Mouse (Mus musculus) limb, embryonic 13.5 days (tissue): Measurements from ENCODE around the gene Pcnp. TPM values are rescaled to one million over a fixed set of nuclear protein-coding genes. Genes with fewer than 3 reads are reported as not detected.
"Not testable (repeated sequence)": the region's sequence is repeated elsewhere in the genome, so short reads cannot be mapped to it uniquely, and the experiment has no call there.

Experiments
- ATAC-seq: fragments of 200-750 bp; cut with Nextera tagmentation; 2 replicates; pipeline ENCODE4 v1.8.0; 2017; ENCODE audit warnings: low read depth, moderate number of reproducible peaks, moderate TSS enrichment; ENCODE audit not compliant: low FRiP score
- H3K27ac ChIP-seq: fragments of 300-500 bp; sonication (generic); 2 replicates; pipeline ENCODE4 v1.5.1; 2015; ENCODE audit warnings: inconsistent platforms, mild to moderate bottlenecking, moderate library complexity
- H3K27me3 ChIP-seq: fragments of 300-500 bp; sonication (generic); 2 replicates; pipeline ENCODE4 v1.6.1; 2015; ENCODE audit warnings: mild to moderate bottlenecking, inconsistent platforms
- H3K36me3 ChIP-seq: fragments of 300-500 bp; sonication (generic); 2 replicates; pipeline ENCODE4 v1.6.1; 2015; ENCODE audit warnings: inconsistent platforms, mild to moderate bottlenecking, moderate library complexity
- H3K4me1 ChIP-seq: fragments of 300-500 bp; sonication (generic); 2 replicates; pipeline ENCODE4 v1.6.1; 2015; ENCODE audit warnings: inconsistent platforms
- H3K4me2 ChIP-seq: fragments of 300-500 bp; sonication (generic); replicated peaks from 2 replicates; pipeline ENCODE4 v1.6.1; 2015; ENCODE audit warnings: inconsistent platforms, mild to moderate bottlenecking, moderate library complexity
- H3K4me3 ChIP-seq: fragments of 300-500 bp; sonication (generic); 2 replicates; pipeline ENCODE4 v1.5.1; 2015; ENCODE audit warnings: moderate library complexity, mild to moderate bottlenecking, inconsistent platforms
- H3K9ac ChIP-seq: fragments of 300-500 bp; sonication (generic); 2 replicates; pipeline ENCODE4 v1.6.1; 2015; ENCODE audit warnings: mild to moderate bottlenecking, inconsistent platforms
- H3K9me3 ChIP-seq: fragments of 300-500 bp; sonication (generic); 2 replicates; pipeline ENCODE4 v1.6.1; 2016; ENCODE audit warnings: inconsistent platforms
- WGBS: fragments of 180-500 bp; shearing (Covaris S2); methylation state at CpG from one replicate; pipeline ENCODE4 v1.1.7; 2015; 5-methylcytosine and 5-hydroxymethylcytosine counted together
- polyA plus RNA-seq: library from polyadenylated mRNA; unstranded; fragments of >200 nt; fragmentation: Nextera tagmentation; extraction: Ambion mirVana; gene quantifications from 2 replicates; pipeline ENCODE4 v1.2.1, GENCODE M21; 2015

The Pcnp gene
- polyA plus RNA-seq, 1 experiment from 2014 or later: 269 TPM

- H3K4me1 ChIP-seq: peaks cover 35% of the 10 kb centered on the region
- peak overlapping the region; percentile 100 for H3K4me3 ChIP-seq
- no peaks in the 10 kb centered on the region for H3K9me3 ChIP-seq
- H3K36me3 ChIP-seq: peaks cover 36% of the 10 kb centered on the region
- H3K4me2 ChIP-seq: peak overlapping the region; percentile 81
- no peaks in the 10 kb centered on the region for H3K27me3 ChIP-seq
- peak overlapping the region; percentile 92 for H3K27ac ChIP-seq
- WGBS: under 1% methylated on average over 51 of the region's 55 CpGs
- H3K9ac ChIP-seq: peak overlapping the region; percentile 93
- peak; percentile 81 for ATAC-seq
These were observed 55.2 kb downstream of the Pcnp start for GRCm38 (mm10) chr16:55974256-55974902.

DNA sequence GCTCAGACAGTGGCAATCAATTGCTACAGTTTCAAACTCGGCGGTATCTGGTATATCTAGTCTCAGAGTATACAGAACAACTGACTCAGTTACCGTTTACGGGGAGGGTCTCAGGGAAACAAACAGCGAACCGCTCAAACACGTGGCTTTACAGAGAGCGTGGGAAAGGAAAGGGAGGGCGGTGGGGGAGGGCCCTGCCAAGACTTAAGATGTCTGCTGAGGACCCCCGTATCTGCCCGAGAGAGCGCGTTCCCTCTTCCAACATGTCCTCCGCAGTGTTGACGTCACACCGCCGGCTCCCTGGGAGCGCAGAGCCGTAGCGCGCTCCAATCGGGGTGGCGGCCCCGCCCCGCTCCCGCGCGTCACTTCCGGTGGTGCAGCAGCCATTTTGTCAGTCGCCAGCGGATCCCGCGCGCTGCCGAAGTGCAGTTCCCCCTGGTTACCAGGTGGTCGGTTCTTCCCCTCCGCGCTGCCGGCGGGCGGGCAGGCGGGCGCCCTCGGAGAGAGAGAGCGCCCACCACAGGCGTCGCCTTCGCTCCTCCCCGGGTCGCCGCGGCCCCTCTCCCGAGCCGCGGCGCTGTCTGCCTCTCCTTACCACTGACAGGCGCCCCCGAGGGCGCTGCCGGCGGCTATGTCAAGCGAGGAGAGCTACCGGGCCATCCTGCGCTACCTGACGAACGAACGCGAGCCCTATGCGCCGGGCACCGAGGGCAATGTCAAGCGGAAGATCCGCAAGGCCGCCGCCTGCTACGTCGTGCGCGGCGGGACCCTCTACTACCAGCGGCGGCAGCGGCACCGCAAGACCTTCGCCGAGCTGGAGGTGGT is 55.9 kb downstream of the Pcnp start, which contains the start of gene Zbtb11:
Zbtb11 (plus strand) TSS at position 453 of the 825 bp plus-strand sequence.
- Histone ChIP-seq H3K4me1 (peaks cover 40% of the 10 kb centered on the region), H3K4me3 (peak within 1 kb of the TSS; percentile 100), H3K9ac (peak within 1 kb of the TSS; percentile 93), H3K4me2 (peak within 1 kb of the TSS; percentile 81), H3K27me3 (no peaks in the 10 kb centered on the region), H3K27ac (peak within 1 kb of the TSS; percentile 92), H3K36me3 (peaks cover 44% of the 10 kb centered on the region), H3K9me3 (no peaks in the 10 kb centered on the region)
- ATAC-seq: peak; percentile 97
- under 1% methylated on average over 73 of the region's 86 CpGs for WGBS

DNA sequence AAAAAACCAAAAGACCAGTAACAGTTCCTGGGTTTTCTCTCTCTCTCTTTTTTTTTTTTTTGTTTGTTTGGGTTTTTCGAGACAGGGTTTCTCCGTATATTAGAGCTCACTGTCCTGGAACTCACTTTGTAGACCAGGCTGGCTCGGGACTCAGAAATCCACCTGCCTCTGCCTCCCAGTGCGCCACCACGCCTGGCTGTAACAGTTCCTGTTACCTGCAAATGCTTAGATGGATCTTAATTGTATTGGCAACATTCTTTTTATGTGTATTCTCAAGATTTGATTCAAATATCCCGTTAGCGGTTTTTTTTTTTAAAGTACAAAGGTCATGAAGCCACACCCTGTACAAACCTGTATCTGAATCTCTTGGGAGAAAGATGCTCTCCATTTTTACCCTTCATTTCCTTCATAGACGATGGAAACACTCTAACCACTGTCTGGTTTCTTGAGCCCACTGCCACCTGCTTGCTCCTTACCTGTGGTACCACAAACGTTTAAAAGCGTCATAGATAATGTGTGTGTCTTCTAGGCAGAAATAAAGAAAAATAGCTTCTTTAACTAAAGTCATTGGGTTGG is 56.8 kb downstream of the Pcnp start:
- peak overlapping the region; percentile 100 for H3K4me3 ChIP-seq
- no peaks in the 10 kb centered on the region for H3K9me3 ChIP-seq
- peak overlapping the region; percentile 50; the same call in 1 of the 2 replicates for H3K9ac ChIP-seq
- peak overlapping the region; percentile 65 for H3K27ac ChIP-seq
- peak overlapping the region; percentile 81 for H3K4me2 ChIP-seq
- ATAC-seq: no peak
- H3K36me3 ChIP-seq: peaks cover 42% of the 10 kb centered on the region
- peaks cover 40% of the 10 kb centered on the region for H3K4me1 ChIP-seq
- H3K27me3 ChIP-seq: no peaks in the 10 kb centered on the region
- 54% methylated on average over 10 of the region's 10 CpGs for WGBS

- no peaks in the 10 kb centered on the region for H3K9me3 ChIP-seq
- peaks cover 46% of the 10 kb centered on the region for H3K4me1 ChIP-seq
- WGBS: 82% methylated on average over 6 of the region's 6 CpGs
- no peak overlapping the region for H3K27ac ChIP-seq
- no peak for ATAC-seq
- no peak overlapping the region for H3K4me2 ChIP-seq
- no peak overlapping the region for H3K9ac ChIP-seq
- no peaks in the 10 kb centered on the region for H3K27me3 ChIP-seq
- H3K4me3 ChIP-seq: no peak overlapping the region
- H3K36me3 ChIP-seq: peaks cover 42% of the 10 kb centered on the region
These were observed 57.6 kb downstream of the Pcnp start for GRCm38 (mm10) chr16:55971735-55972615.

DNA sequence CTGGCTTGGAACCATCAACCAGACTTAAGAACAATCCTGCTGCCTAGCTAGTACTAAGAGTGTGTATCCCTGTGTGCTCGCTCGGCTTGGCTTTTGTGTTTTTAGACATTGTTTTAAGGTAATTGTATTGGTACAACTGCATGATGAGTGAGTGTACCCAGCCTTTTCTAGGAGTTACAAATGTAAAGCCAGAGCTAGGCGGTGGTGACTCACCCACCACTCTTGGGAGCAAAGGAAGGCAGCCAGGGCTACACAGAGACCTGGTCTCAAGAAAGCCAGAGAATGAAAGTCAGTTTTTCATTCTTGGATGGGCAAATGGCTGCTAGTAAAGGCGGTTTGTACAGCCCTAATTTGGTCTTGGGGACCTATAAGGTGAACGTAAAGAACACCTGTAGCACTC is 59.1 kb downstream of the Pcnp start:
- Histone ChIP-seq H3K27me3 (no peaks in the 10 kb centered on the region), H3K4me1 (peaks cover 39% of the 10 kb centered on the region), H3K36me3 (peaks cover 42% of the 10 kb centered on the region), H3K4me3 (no peak overlapping the region), H3K9ac (no peak overlapping the region), H3K4me2 (no peak overlapping the region), H3K9me3 (no peaks in the 10 kb centered on the region), H3K27ac (no peak overlapping the region)
- 95% methylated on average over 5 of the region's 5 CpGs for WGBS
- ATAC-seq: no peak

- Histone ChIP-seq H3K9me3 (no peaks in the 10 kb centered on the region), H3K9ac (no peak overlapping the region), H3K4me1 (peaks cover 35% of the 10 kb centered on the region), H3K4me3 (no peak overlapping the region), H3K4me2 (0 out of 2 replicates have a peak overlapping the region, but pooled peaks have one; percentile 4), H3K27me3 (no peaks in the 10 kb centered on the region), H3K36me3 (peaks cover 42% of the 10 kb centered on the region), H3K27ac (no peak overlapping the region)
- ATAC-seq: no peak
- 76% methylated on average over 3 of the region's 3 CpGs for WGBS
These were observed 60.4 kb downstream of the Pcnp start for GRCm38 (mm10) chr16:55969147-55969546.

DNA sequence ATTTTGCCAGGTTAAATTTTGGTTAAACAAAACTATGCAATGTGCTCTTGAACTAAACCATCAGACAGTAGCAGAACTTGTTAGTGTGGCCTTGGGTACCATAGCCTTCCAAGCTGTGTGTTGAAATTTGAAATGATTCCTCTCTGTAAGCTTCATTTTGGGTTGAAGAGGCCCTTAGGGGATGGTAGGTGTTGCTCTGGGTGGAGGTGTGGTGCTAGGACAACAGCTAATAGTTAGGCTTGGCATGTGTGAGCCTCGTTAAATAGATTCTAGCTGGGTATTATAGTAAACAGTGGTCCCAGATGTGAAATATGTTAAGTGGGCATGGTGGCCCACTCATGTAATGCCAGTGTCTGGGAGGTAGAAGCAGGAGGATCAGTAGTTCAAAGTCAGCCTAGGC is 62.3 kb downstream of the Pcnp start:
- Histone ChIP-seq H3K36me3 (peaks cover 41% of the 10 kb centered on the region), H3K9me3 (no peaks in the 10 kb centered on the region), H3K9ac (peak overlapping the region; percentile 92), H3K27ac (no peak overlapping the region), H3K4me2 (peak overlapping the region; percentile 97), H3K27me3 (no peaks in the 10 kb centered on the region), H3K4me3 (peak overlapping the region; percentile 89), H3K4me1 (peaks cover 28% of the 10 kb centered on the region)
- WGBS: 13% methylated on average over 1 of the region's 1 CpGs
- ATAC-seq: no peak

DNA sequence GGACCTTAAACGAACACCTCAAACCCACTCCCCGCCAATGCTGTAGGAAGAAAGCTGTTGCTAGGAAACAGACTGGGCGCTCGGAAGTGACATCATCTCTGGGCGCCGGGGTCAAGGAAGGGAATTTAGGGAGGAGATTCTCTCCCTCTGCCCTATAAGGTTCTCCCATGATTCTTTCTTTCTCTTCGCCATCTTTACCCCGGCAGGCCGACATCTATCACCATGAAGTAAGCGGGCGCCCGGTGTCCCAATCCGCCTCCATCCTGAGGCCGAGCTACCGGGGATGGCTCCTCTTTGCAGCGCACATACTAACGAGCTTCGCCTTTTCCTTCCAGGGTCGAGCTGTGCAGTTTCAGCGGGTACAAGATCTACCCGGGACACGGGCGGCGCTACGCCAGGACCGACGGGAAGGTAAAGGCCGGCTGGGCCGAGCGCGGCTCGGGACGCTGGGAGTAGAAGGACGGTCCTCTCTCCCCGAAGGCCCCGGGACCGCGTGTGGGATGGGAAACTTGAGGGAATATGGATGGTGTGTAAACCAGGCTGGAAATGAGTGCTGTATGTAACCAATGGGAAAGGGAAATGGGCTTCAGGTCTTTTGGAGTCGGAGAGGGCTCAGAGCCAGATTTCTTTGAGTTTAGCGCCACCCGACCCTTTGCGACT is 63.2 kb downstream of the Pcnp start, which contains the start of gene Rpl24:
Rpl24 (plus strand) TSS at position 64 of the 660 bp plus-strand sequence.
- H3K4me1 ChIP-seq: peaks cover 23% of the 10 kb centered on the region
- peak within 1 kb of the TSS; percentile 84 for H3K27ac ChIP-seq
- under 1% methylated on average over 42 of the region's 42 CpGs for WGBS
- peak within 1 kb of the TSS; percentile 97 for H3K4me2 ChIP-seq
- ATAC-seq: peak; percentile 94
- peak within 1 kb of the TSS; percentile 89 for H3K4me3 ChIP-seq
- H3K27me3 ChIP-seq: no peaks in the 10 kb centered on the region
- H3K9me3 ChIP-seq: no peaks in the 10 kb centered on the region
- peaks cover 33% of the 10 kb centered on the region for H3K36me3 ChIP-seq
- peak within 1 kb of the TSS; percentile 92 for H3K9ac ChIP-seq

GRCm38 (mm10) chr16:55964126-55964949 is 65.2 kb downstream of the Pcnp start:
- Histone ChIP-seq H3K9ac (no peak overlapping the region), H3K4me1 (peaks cover 11% of the 10 kb centered on the region), H3K4me3 (no peak overlapping the region), H3K9me3 (no peaks in the 10 kb centered on the region), H3K4me2 (no peak overlapping the region), H3K27me3 (no peaks in the 10 kb centered on the region), H3K36me3 (peaks cover 13% of the 10 kb centered on the region), H3K27ac (no peak overlapping the region)
- no peak for ATAC-seq
- WGBS: 66% methylated on average over 4 of the region's 4 CpGs

- WGBS: 87% methylated on average over 6 of the region's 11 CpGs
- H3K4me2 ChIP-seq, H3K36me3 ChIP-seq, H3K27ac ChIP-seq, H3K4me3 ChIP-seq, ATAC-seq, H3K27me3 ChIP-seq, H3K9ac ChIP-seq, H3K4me1 ChIP-seq, H3K9me3 ChIP-seq: not testable (repeated sequence)
These were observed 66.5 kb downstream of the Pcnp start for GRCm38 (mm10) chr16:55963068-55963467.
